Mouse (Mus musculus) heart, embryonic 16.5 days (tissue): ENCODE results near the gene Notch2. TPM values are rescaled to one million over a fixed set of nuclear protein-coding genes. Genes with fewer than 3 reads are reported as not detected.

Experiments
- ATAC-seq: fragments of 200-750 bp; cut with Nextera tagmentation; replicated peaks from 2 replicates; pipeline ENCODE4 v1.8.0; 2017; ENCODE audit warnings: moderate number of reproducible peaks; ENCODE audit not compliant: insufficient read depth, low FRiP score; ENCODE audit errors: extremely low read depth
- H3K27ac ChIP-seq: fragments of 300-500 bp; sonication (generic); 2 replicates; pipeline ENCODE4 v1.5.1; 2014; ENCODE audit warnings: mild to moderate bottlenecking, low read length, control low read depth, moderate library complexity
- H3K27me3 ChIP-seq: fragments of 300-500 bp; sonication (generic); 2 replicates; pipeline ENCODE4 v1.6.1; 2014; ENCODE audit warnings: low read length, mixed read lengths; ENCODE audit not compliant: control insufficient read depth, insufficient read depth
- H3K36me3 ChIP-seq: fragments of 300-500 bp; sonication (generic); 2 replicates; pipeline ENCODE4 v1.6.1; 2014; ENCODE audit not compliant: control insufficient read depth, insufficient read depth
- H3K4me1 ChIP-seq: fragments of 300-500 bp; sonication (generic); 2 replicates; pipeline ENCODE4 v1.6.1; 2014; ENCODE audit warnings: low read length, mixed read lengths; ENCODE audit not compliant: control insufficient read depth, insufficient read depth
- H3K4me2 ChIP-seq: fragments of 300-500 bp; sonication (generic); 2 replicates; pipeline ENCODE4 v1.6.1; 2014; ENCODE audit warnings: low read depth, mild to moderate bottlenecking, control low read depth, low read length
- H3K4me3 ChIP-seq: fragments of 300-500 bp; sonication (generic); 2 replicates; pipeline ENCODE4 v1.5.1; 2014; ENCODE audit warnings: mild to moderate bottlenecking, control low read depth, low read length
- H3K9ac ChIP-seq: fragments of 300-500 bp; sonication (generic); 2 replicates; pipeline ENCODE4 v1.6.1; 2014; ENCODE audit warnings: low read length, control low read depth
- H3K9me3 ChIP-seq: fragments of 300-500 bp; sonication (generic); replicated peaks from 2 replicates; pipeline ENCODE4 v1.6.1; 2016; ENCODE audit warnings: low read length; ENCODE audit not compliant: control insufficient read depth
- WGBS: fragments of 180-500 bp; shearing (Covaris S2); extraction: QIAGEN DNeasy Blood & Tissue Kit; methylation state at CpG from one replicate; pipeline ENCODE4 v1.1.7; 2014; 5-methylcytosine and 5-hydroxymethylcytosine counted together
- polyA plus RNA-seq: library from polyadenylated mRNA; unstranded; fragments of >200 nt; fragmentation: Nextera tagmentation; extraction: Ambion mirVana; gene quantifications from 2 replicates; pipeline ENCODE4 v1.2.1, GENCODE M21; 2015

The Notch2 gene
- polyA plus RNA-seq, 1 experiment from 2014 or later = 10.5 TPM

GRCm38 (mm10) chr3:98050492-98051406 is 37.4 kb downstream of the Notch2 start:
- whole genome bisulfite sequencing = 72% methylated on average over 14 of the region's 14 CpGs
- Histone ChIP-seq H3K9me3 (no peaks in the 10 kb centered on the region), H3K4me2 (no peak overlapping the region), H3K27ac (no peak overlapping the region), H3K4me3 (no peak overlapping the region), H3K36me3 (no peaks in the 10 kb centered on the region), H3K4me1 (peaks cover 37% of the 10 kb centered on the region), H3K9ac (no peak overlapping the region), H3K27me3 (no peaks in the 10 kb centered on the region)
- no peak for ATAC-seq

- 78% methylated on average over 16 of the region's 16 CpGs for WGBS
- Histone ChIP-seq H3K27ac (no peak overlapping the region), H3K4me2 (no peak overlapping the region), H3K36me3 (no peaks in the 10 kb centered on the region), H3K4me1 (peaks cover 37% of the 10 kb centered on the region), H3K9ac (no peak overlapping the region), H3K27me3 (no peaks in the 10 kb centered on the region), H3K4me3 (no peak overlapping the region), H3K9me3 (no peaks in the 10 kb centered on the region)
- ATAC-seq = no peak
These were observed 38.2 kb downstream of the Notch2 start for GRCm38 (mm10) chr3:98051407-98051968.

GRCm38 (mm10) chr3:98052507-98053430 is 39.4 kb downstream of the Notch2 start:
- Histone ChIP-seq H3K27ac (no peak overlapping the region), H3K4me1 (peaks cover 37% of the 10 kb centered on the region), H3K27me3 (no peaks in the 10 kb centered on the region), H3K4me3 (no peak overlapping the region), H3K4me2 (no peak overlapping the region), H3K9me3 (no peaks in the 10 kb centered on the region), H3K9ac (no peak overlapping the region), H3K36me3 (no peaks in the 10 kb centered on the region)
- ATAC-seq = no peak
- 81% methylated on average over 16 of the region's 16 CpGs for WGBS

- 54% methylated on average over 1 of the region's 1 CpGs for WGBS
- ATAC-seq = no peak
- H3K27ac ChIP-seq = peak overlapping the region; percentile 32
- no peak overlapping the region for H3K9ac ChIP-seq
- H3K36me3 ChIP-seq = no peaks in the 10 kb centered on the region
- H3K4me3 ChIP-seq = no peak overlapping the region
- H3K9me3 ChIP-seq = no peaks in the 10 kb centered on the region
- H3K4me2 ChIP-seq = no peak overlapping the region
- no peaks in the 10 kb centered on the region for H3K27me3 ChIP-seq
- peaks cover 37% of the 10 kb centered on the region for H3K4me1 ChIP-seq
These were observed 40.5 kb downstream of the Notch2 start for GRCm38 (mm10) chr3:98053817-98054216.

DNA sequence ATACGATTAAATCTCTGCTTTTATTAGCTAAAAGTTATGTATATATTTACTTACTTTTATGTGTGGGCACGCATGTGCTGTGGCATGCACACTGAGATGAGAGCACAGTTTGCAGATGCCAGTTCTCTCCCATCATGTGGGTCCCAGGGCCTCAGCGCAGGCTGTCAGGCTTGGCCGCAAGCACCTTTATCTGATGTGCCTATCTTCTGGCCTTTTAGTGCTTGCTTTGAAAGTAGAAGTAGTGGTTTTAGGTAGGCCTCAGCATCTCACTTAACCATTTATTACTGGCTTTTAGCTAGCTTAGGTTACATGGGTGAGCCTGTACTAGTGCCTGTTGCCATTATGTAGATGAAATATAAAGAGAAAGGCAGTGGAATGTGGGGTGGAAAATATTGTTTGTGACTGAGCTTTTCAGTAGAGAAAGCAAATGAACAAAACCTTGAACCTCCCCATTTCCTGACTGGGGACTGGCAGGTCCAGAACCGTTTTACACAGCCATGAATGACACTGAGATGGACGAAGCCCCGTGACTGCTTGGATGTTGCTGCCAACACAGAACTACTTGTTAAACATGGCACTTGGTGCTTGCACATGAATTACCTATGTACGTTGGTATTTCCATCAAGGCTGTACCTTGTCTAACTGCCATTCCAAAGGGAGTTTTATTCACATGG is 41.1 kb downstream of the Notch2 start:
- H3K4me1 ChIP-seq = peaks cover 40% of the 10 kb centered on the region

DNA sequence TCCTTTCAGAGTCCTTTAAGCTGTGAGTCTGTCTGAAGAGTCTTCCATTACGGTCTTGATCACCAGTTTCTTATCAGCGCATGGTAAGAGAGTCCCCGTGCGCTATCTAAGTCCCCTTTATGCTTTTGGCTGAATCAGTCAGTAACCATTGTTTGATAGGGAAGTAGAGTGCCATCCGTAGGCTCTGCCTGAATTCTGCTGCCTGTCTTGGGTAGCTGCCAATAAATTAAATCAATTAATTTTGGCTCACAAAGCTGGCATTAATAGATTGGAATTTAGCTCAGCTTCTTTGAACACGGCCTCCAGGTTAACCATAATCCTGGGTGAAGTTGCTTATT is 41.6 kb downstream of the Notch2 start:
- 54% methylated on average over 6 of the region's 6 CpGs for WGBS
- no peak overlapping the region for H3K9ac ChIP-seq
- no peaks in the 10 kb centered on the region for H3K9me3 ChIP-seq
- no peak overlapping the region for H3K4me3 ChIP-seq
- no peaks in the 10 kb centered on the region for H3K27me3 ChIP-seq
- peaks cover 40% of the 10 kb centered on the region for H3K4me1 ChIP-seq
- H3K36me3 ChIP-seq = no peaks in the 10 kb centered on the region
- H3K27ac ChIP-seq = no peak overlapping the region
- H3K4me2 ChIP-seq = no peak overlapping the region
- ATAC-seq = no peak

More for the DNA sequence above, 41.1 kb downstream of the Notch2 start:
- Histone ChIP-seq H3K36me3 (no peaks in the 10 kb centered on the region), H3K27ac (no peak overlapping the region), H3K4me3 (no peak overlapping the region), H3K9ac (no peak overlapping the region), H3K27me3 (no peaks in the 10 kb centered on the region), H3K4me2 (no peak overlapping the region), H3K9me3 (no peaks in the 10 kb centered on the region)
- no peak for ATAC-seq
- WGBS = 64% methylated on average over 8 of the region's 8 CpGs

GRCm38 (mm10) chr3:98055808-98056728 is 42.7 kb downstream of the Notch2 start:
- Histone ChIP-seq H3K9me3 (no peaks in the 10 kb centered on the region), H3K4me1 (peaks cover 45% of the 10 kb centered on the region), H3K9ac (no peak overlapping the region), H3K4me3 (no peak overlapping the region), H3K4me2 (no peak overlapping the region), H3K27me3 (no peaks in the 10 kb centered on the region), H3K36me3 (no peaks in the 10 kb centered on the region), H3K27ac (peak overlapping the region; percentile 49)
- no peak for ATAC-seq
- WGBS = 70% methylated on average over 20 of the region's 20 CpGs

- 67% methylated on average over 6 of the region's 6 CpGs for WGBS
- no peak for ATAC-seq
- Histone ChIP-seq H3K9me3 (no peaks in the 10 kb centered on the region), H3K27me3 (no peaks in the 10 kb centered on the region), H3K4me1 (peaks cover 49% of the 10 kb centered on the region), H3K4me3 (no peak overlapping the region), H3K36me3 (no peaks in the 10 kb centered on the region), H3K9ac (no peak overlapping the region), H3K27ac (no peak overlapping the region), H3K4me2 (no peak overlapping the region)
These were observed 43.6 kb downstream of the Notch2 start for GRCm38 (mm10) chr3:98056956-98057365.
